Mouse (Mus musculus) liver, postnatal 0 days (tissue): ENCODE measurements around the gene Gm20388.

Experiments
- CTCF ChIP-seq: sonication (generic); IDR thresholded peaks from 2 replicates; pipeline ENCODE4 v1.5.1; 2016; ENCODE audit warnings: antibody characterized with exemption, low read depth
- EP300 ChIP-seq: IDR thresholded peaks from 2 replicates; pipeline ENCODE4 v1.6.1; 2016; ENCODE audit warnings: antibody characterized with exemption, low read depth, mild to moderate bottlenecking

DNA sequence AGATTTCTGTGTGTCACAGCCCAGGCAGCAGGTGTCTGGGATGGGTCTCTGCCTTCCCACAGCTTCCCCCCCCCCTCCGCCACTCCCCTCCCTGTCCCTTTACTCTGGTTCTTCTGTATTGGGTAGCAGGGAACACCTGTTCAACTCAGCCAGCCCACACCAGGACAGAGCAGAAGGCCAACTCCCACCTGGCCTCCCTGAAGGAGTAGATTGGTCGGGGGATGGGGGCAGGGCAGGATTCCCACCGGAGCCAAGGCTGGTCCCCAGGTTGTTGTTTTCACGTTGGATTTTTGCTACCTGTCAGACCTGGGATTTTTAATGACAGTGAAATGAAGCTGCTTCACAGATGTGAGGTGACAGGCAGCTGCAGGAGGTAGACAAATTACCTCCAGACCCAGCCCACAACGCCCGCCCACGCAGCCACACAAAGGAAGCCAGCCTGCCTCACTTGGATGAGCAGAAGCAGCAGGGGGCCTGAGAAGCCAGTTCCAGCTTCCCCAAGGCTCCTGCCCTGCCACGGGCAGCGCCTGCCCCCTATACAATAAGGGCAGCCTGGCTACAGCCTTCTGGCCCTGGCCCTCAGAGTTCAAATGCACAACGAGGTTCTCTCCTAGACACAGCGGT, 2828.6 kb downstream of the Gm20388 start:
- no peak for TF ChIP-seq CTCF
- TF ChIP-seq EP300 = no peak
